In genomic region chr6:145745291-145745690, GRCm38 (mm10) we compare ENCODE assay signal across 10 mouse cellular contexts. TPM values are rescaled to one million over a fixed set of nuclear protein-coding genes. Genes with fewer than 3 reads are reported as not detected.
DNase-seq lines count a peak whose midpoint lies in the region; ATAC-seq lines count a peak whose summit lies in the region.
"Had no signal": no experiment of that assay in that cellular context is flagged by ENCODE, and none has a peak within 500 bp of the region (broad histone marks: within the 10 kb centered on the region; RNA-seq: fewer than 3 reads in every experiment).

No protein-coding gene starts in this region.

- no peak for ATAC-seq in heart, embryonic 15.5 days (replicated peaks; ENCODE audit: insufficient number of reproducible peaks, insufficient read depth, low FRiP score, low read depth)
- ATAC-seq in midbrain, embryonic 11.5 days (ENCODE audit: low FRiP score), result no peak
- no peak for ATAC-seq in neural tube, embryonic 14.5 days (ENCODE audit: low read depth)
- ATAC-seq in liver, embryonic 12.5 days, result no peak

- no peaks in the 10 kb centered on the region for H3K27me3 ChIP-seq in heart, embryonic 15.5 days
- H3K27me3 ChIP-seq in midbrain, embryonic 10.5 days (ENCODE audit: low read depth, poor library complexity, severe bottlenecking), result peaks cover 13% of the 10 kb centered on the region
- no peaks in the 10 kb centered on the region for H3K27me3 ChIP-seq in midbrain, embryonic 11.5 days (ENCODE audit: control insufficient read depth, insufficient read depth, low read length)
- no peaks in the 10 kb centered on the region for H3K27me3 ChIP-seq in neural tube, embryonic 14.5 days (ENCODE audit: control insufficient read depth, insufficient read depth, low read length)
- H3K27me3 ChIP-seq in liver, embryonic 12.5 days (replicated peaks), result peaks cover 65% of the 10 kb centered on the region

- H3K9me3 ChIP-seq in heart, embryonic 15.5 days (replicated peaks), result no peaks in the 10 kb centered on the region
- H3K9me3 ChIP-seq in midbrain, embryonic 10.5 days (replicated peaks), result no peaks in the 10 kb centered on the region
- H3K9me3 ChIP-seq in midbrain, embryonic 11.5 days (ENCODE audit: control insufficient read depth, low read length), result no peaks in the 10 kb centered on the region
- H3K9me3 ChIP-seq in neural tube, embryonic 14.5 days (ENCODE audit: control insufficient read depth, low read length), result no peaks in the 10 kb centered on the region
- no peaks in the 10 kb centered on the region for H3K9me3 ChIP-seq in liver, embryonic 12.5 days (replicated peaks)

- no peak overlapping the region for H3K9ac ChIP-seq in heart, embryonic 15.5 days
- H3K9ac ChIP-seq in midbrain, embryonic 11.5 days (ENCODE audit: low read length), result no peak overlapping the region
- no peak overlapping the region for H3K9ac ChIP-seq in neural tube, embryonic 14.5 days (replicated peaks; ENCODE audit: low read depth, low read length)
- no peak overlapping the region for H3K9ac ChIP-seq in liver, embryonic 12.5 days

- H3K27ac ChIP-seq in heart, embryonic 15.5 days, result peak overlapping the region; percentile 97
- H3K27ac ChIP-seq in midbrain, embryonic 10.5 days (replicated peaks), result no peak overlapping the region
- H3K27ac ChIP-seq in midbrain, embryonic 11.5 days (ENCODE audit: low read depth, low read length), result no peak overlapping the region
- H3K27ac ChIP-seq in neural tube, embryonic 14.5 days (ENCODE audit: low read depth, low read length), result no peak overlapping the region
- H3K27ac ChIP-seq in liver, embryonic 12.5 days, result no peak overlapping the region

- H3K4me1 ChIP-seq in heart, embryonic 15.5 days (replicated peaks), result peaks cover 44% of the 10 kb centered on the region
- peaks cover 26% of the 10 kb centered on the region for H3K4me1 ChIP-seq in midbrain, embryonic 10.5 days
- peaks cover 7% of the 10 kb centered on the region; the same call in 1 of the 2 replicates for H3K4me1 ChIP-seq in midbrain, embryonic 11.5 days (ENCODE audit: control insufficient read depth, insufficient read depth, low read length)
- 0 out of 2 replicates have a peak, but pooled peaks cover 3% of the 10 kb centered on the region for H3K4me1 ChIP-seq in neural tube, embryonic 14.5 days (ENCODE audit: control insufficient read depth, insufficient read depth, low read length)
- H3K4me1 ChIP-seq in liver, embryonic 12.5 days, result peaks cover 17% of the 10 kb centered on the region

- H3K4me3 ChIP-seq in heart, embryonic 15.5 days, result no peak overlapping the region
- peak overlapping the region; percentile 77; the same call in 1 of the 2 replicates for H3K4me3 ChIP-seq in midbrain, embryonic 10.5 days
- no peak overlapping the region for H3K4me3 ChIP-seq in midbrain, embryonic 11.5 days (ENCODE audit: low read depth, low read length)
- no peak overlapping the region for H3K4me3 ChIP-seq in neural tube, embryonic 14.5 days (ENCODE audit: low read depth, low read length)
- no peak overlapping the region for H3K4me3 ChIP-seq in liver, embryonic 12.5 days

- no peak for DNase-seq in heart, adult 8-10 months (ENCODE audit: low spot score)
- no peak for DNase-seq in midbrain, embryonic 10.5 days (ENCODE audit: low spot score)
- DNase-seq in midbrain, embryonic 11.5 days (ENCODE audit: low spot score, missing footprints), result no peak
- DNase-seq in adrenal gland, postnatal 36 days, result peak; percentile 61 to 71
- DNase-seq in left cerebral cortex, adult 11 months (ENCODE audit: low spot score), result no peak
- DNase-seq: kidney, postnatal 14 days had no signal

- no peak overlapping the region; the same call in 1 of the 2 replicates for H3K4me2 ChIP-seq in heart, embryonic 15.5 days
- H3K4me2 ChIP-seq in midbrain, embryonic 11.5 days, result no peak overlapping the region
- H3K4me2 ChIP-seq in neural tube, embryonic 14.5 days (ENCODE audit: low read depth, low read length), result peak overlapping the region; percentile 6; the same call in 1 of the 2 replicates
- H3K4me2 ChIP-seq in liver, embryonic 12.5 days, result no peak overlapping the region

- H3K36me3 ChIP-seq in heart, embryonic 15.5 days, result no peaks in the 10 kb centered on the region; the same call in 1 of the 2 replicates
- no peaks in the 10 kb centered on the region for H3K36me3 ChIP-seq in midbrain, embryonic 10.5 days
- H3K36me3 ChIP-seq in midbrain, embryonic 11.5 days (ENCODE audit: control insufficient read depth, insufficient read depth, low read length), result no peaks in the 10 kb centered on the region
- no peaks in the 10 kb centered on the region for H3K36me3 ChIP-seq in neural tube, embryonic 14.5 days (ENCODE audit: control insufficient read depth, insufficient read depth, low read length)
- H3K36me3 ChIP-seq in liver, embryonic 12.5 days, result no peaks in the 10 kb centered on the region
- H3K36me3 ChIP-seq: G1E had no signal

- 20% methylated on average over 3 of the region's 3 CpGs for whole genome bisulfite sequencing in heart, embryonic 15.5 days
- 55% methylated on average over 3 of the region's 3 CpGs for WGBS in midbrain, embryonic 10.5 days
- WGBS in midbrain, embryonic 11.5 days, result 43% methylated on average over 3 of the region's 3 CpGs
- 51% methylated on average over 3 of the region's 3 CpGs for WGBS in neural tube, embryonic 14.5 days
- WGBS in liver, embryonic 12.5 days (ENCODE audit: insufficient replicate concordance), result 45% methylated on average over 3 of the region's 3 CpGs

RNA-seq across cellular contexts. Expression of gene Rassf8, which starts 1.3 kb away (rescaled TPM):
- 10.5 and 12.0 TPM in 2 replicates for polyA plus RNA-seq in heart, embryonic 15.5 days (2015; fragmentation: Nextera tagmentation; extraction: Ambion mirVana)
- 10 to 100 TPM; 54.3 to 61.5 (median 55.4) TPM for total RNA-seq in heart, adult 8-10 months (2022)
- polyA plus RNA-seq in midbrain, embryonic 10.5 days (2016; fragmentation: Nextera tagmentation; extraction: Ambion mirVana), result 3.0 and 3.6 TPM in 2 replicates
- 3.8 TPM in 2 replicates for polyA plus RNA-seq in midbrain, embryonic 11.5 days (2014; fragmentation: Nextera tagmentation; extraction: Ambion mirVana)
- total RNA-seq in adrenal gland, postnatal 36 days (2021), result 100 to 1,000 TPM in 1 of 2 experiments, 10 to 100 TPM in 1; 79.1 to 106 TPM
- polyA plus RNA-seq in neural tube, embryonic 14.5 days (2014; fragmentation: Nextera tagmentation; extraction: Ambion mirVana), result 5.5 and 6.2 TPM in 2 replicates
- polyA plus RNA-seq in liver, embryonic 12.5 days (2016; fragmentation: Nextera tagmentation; extraction: Ambion mirVana), result 0.94 and 1.2 TPM in 2 replicates
- polyA plus RNA-seq: G1E had no signal

Comparison
In these comparisons a context has a peak if more than half of its experiments do, and no peak if none do; other contexts are left out.
1. DNase-seq: peak in adrenal gland, postnatal 36 days (2 of 2); none in heart, adult 8-10 months (single experiment), midbrain, embryonic 10.5 days (single experiment), midbrain, embryonic 11.5 days (single experiment) and left cerebral cortex, adult 11 months (single experiment).